8 mouse cellular contexts compared by ENCODE assay signal in the genomic region with DNA sequence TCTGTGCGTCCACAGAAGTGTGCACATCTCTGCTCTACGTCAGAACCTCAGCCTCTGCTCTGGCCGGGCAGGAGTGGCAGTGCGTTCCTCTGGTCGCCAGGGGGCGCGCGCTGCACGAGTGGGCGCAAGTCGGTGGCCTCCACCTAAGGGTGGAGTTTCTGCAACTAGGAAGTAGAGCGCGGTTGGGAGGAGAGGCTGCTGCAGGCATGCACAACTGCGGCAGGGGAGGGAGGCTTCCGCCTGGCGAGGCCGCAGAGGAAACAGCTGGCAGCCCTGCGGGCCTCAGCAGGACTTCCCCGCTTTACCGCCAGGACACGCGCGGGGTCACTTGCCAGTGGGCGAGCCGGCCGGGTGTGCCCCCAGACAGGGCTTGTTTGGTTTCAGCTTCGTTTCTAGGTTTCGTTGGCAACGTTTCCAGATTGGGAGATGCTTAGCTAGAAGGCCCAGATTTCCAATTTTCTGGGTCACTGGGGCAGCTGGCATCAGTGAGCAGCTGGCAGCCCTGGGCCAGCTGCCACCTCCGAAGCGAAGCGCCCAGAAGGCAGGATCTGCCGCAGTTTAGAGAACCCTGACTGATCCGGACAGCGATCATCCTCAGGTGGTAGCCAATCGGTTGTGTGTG. TPM values are rescaled to one million over a fixed set of nuclear protein-coding genes. Genes with fewer than 3 reads are reported as not detected.
DNase-seq lines count a peak whose midpoint lies in the region; ATAC-seq and TF ChIP-seq lines count a peak whose summit lies in the region.

No protein-coding gene starts in this region.

- H3K4me3 ChIP-seq in ES-Bruce4 (ENCODE audit: low read depth, low read length): peak overlapping the region; percentile 54
- H3K4me3 ChIP-seq in forebrain, embryonic 12.5 days (replicated peaks): peak overlapping the region; percentile 50
- H3K4me3 ChIP-seq in heart, postnatal 0 days (ENCODE audit: low read depth, low read length): peak overlapping the region; percentile 60
- peak overlapping the region; percentile 66 for H3K4me3 ChIP-seq in liver, embryonic 15.5 days (replicated peaks)
- peak overlapping the region; percentile 35 for H3K4me3 ChIP-seq in neural tube, embryonic 11.5 days (ENCODE audit: low read depth, low read length)
- H3K4me3 ChIP-seq in stomach, embryonic 16.5 days (replicated peaks; ENCODE audit: low read length): peak overlapping the region; percentile 59

- peak overlapping the region; percentile 35 for H3K9ac ChIP-seq in ES-Bruce4 (ENCODE audit: low read depth, poor library complexity, severe bottlenecking)
- peak overlapping the region; percentile 59 for H3K9ac ChIP-seq in forebrain, embryonic 12.5 days
- H3K9ac ChIP-seq in heart, postnatal 0 days (replicated peaks; ENCODE audit: low read depth, low read length): peak overlapping the region; percentile 55
- peak overlapping the region; percentile 63 for H3K9ac ChIP-seq in liver, embryonic 15.5 days
- peak overlapping the region; percentile 55 for H3K9ac ChIP-seq in neural tube, embryonic 11.5 days (ENCODE audit: low read length)
- H3K9ac ChIP-seq in stomach, embryonic 16.5 days (ENCODE audit: low read length): peak overlapping the region; percentile 80

- TF ChIP-seq EP300 in ES-Bruce4 (IDR thresholded peaks at IDR 0.05; ENCODE audit: insufficient read depth, low read depth, low read length): peak; percentile 59; the same call in 1 of the 2 replicates
- no peak for TF ChIP-seq EP300 in heart, postnatal 0 days (IDR thresholded peaks at IDR 0.05; ENCODE audit: low read depth)

- peak; percentile 98 for TF ChIP-seq CTCF in ES-Bruce4 (IDR thresholded peaks at IDR 0.05; ENCODE audit: low read depth, low read length)
- peak; percentile 99 for TF ChIP-seq CTCF in heart, postnatal 0 days (IDR thresholded peaks at IDR 0.05; ENCODE audit: low read depth)

- H3K36me3 ChIP-seq in ES-Bruce4 (ENCODE audit: control insufficient read depth, insufficient read depth, low read length, poor library complexity, severe bottlenecking): no peaks in the 10 kb centered on the region; the same call in 1 of the 2 replicates
- peaks cover 9% of the 10 kb centered on the region for H3K36me3 ChIP-seq in forebrain, embryonic 12.5 days (replicated peaks)
- H3K36me3 ChIP-seq in heart, postnatal 0 days (replicated peaks; ENCODE audit: control insufficient read depth, insufficient read depth, low read length): peaks cover 45% of the 10 kb centered on the region
- H3K36me3 ChIP-seq in liver, embryonic 15.5 days (replicated peaks): peaks cover 10% of the 10 kb centered on the region
- no peaks in the 10 kb centered on the region; the same call in none of the 2 replicates for H3K36me3 ChIP-seq in neural tube, embryonic 11.5 days (ENCODE audit: control insufficient read depth, insufficient read depth, low read length)
- peaks cover 1% of the 10 kb centered on the region; the same call in 1 of the 2 replicates for H3K36me3 ChIP-seq in stomach, embryonic 16.5 days (ENCODE audit: control insufficient read depth, insufficient read depth, low read length)

- TF ChIP-seq POLR2A in ES-Bruce4 (IDR thresholded peaks at IDR 0.05; ENCODE audit: insufficient read depth, low read length): no peak

- no peaks in the 10 kb centered on the region for H3K4me1 ChIP-seq in ES-Bruce4 (ENCODE audit: control insufficient read depth, insufficient read depth, low read length)
- peaks cover 11% of the 10 kb centered on the region for H3K4me1 ChIP-seq in forebrain, embryonic 12.5 days
- H3K4me1 ChIP-seq in heart, postnatal 0 days (ENCODE audit: control insufficient read depth, insufficient read depth): no peaks in the 10 kb centered on the region
- peaks cover 10% of the 10 kb centered on the region for H3K4me1 ChIP-seq in liver, embryonic 15.5 days (replicated peaks)
- H3K4me1 ChIP-seq in neural tube, embryonic 11.5 days (ENCODE audit: control insufficient read depth, insufficient read depth, low read length): peaks cover 5% of the 10 kb centered on the region; the same call in 1 of the 2 replicates
- peaks cover 5% of the 10 kb centered on the region for H3K4me1 ChIP-seq in stomach, embryonic 16.5 days (ENCODE audit: control insufficient read depth, insufficient read depth, low read length)

- no peaks in the 10 kb centered on the region for H3K9me3 ChIP-seq in ES-Bruce4 (replicated peaks; ENCODE audit: control insufficient read depth, insufficient read depth, low read length, poor library complexity, severe bottlenecking)
- no peaks in the 10 kb centered on the region for H3K9me3 ChIP-seq in forebrain, embryonic 12.5 days
- no peaks in the 10 kb centered on the region for H3K9me3 ChIP-seq in heart, postnatal 0 days (replicated peaks; ENCODE audit: control insufficient read depth, low read length)
- H3K9me3 ChIP-seq in liver, embryonic 15.5 days (replicated peaks): no peaks in the 10 kb centered on the region
- no peaks in the 10 kb centered on the region for H3K9me3 ChIP-seq in neural tube, embryonic 11.5 days (ENCODE audit: control insufficient read depth, low read length)
- no peaks in the 10 kb centered on the region for H3K9me3 ChIP-seq in stomach, embryonic 16.5 days (replicated peaks; ENCODE audit: control insufficient read depth, low read length)

- no peak overlapping the region for H3K27ac ChIP-seq in ES-Bruce4 (ENCODE audit: insufficient read depth, low read length)
- peak overlapping the region; percentile 73 for H3K27ac ChIP-seq in forebrain, embryonic 12.5 days
- H3K27ac ChIP-seq in heart, postnatal 0 days (ENCODE audit: low read depth): peak overlapping the region; percentile 54
- peak overlapping the region; percentile 31; the same call in 1 of the 2 replicates for H3K27ac ChIP-seq in liver, embryonic 15.5 days (replicated peaks)
- H3K27ac ChIP-seq in neural tube, embryonic 11.5 days (ENCODE audit: low read depth, low read length): 0 out of 2 replicates have a peak overlapping the region, but pooled peaks have one; percentile 44
- peak overlapping the region; percentile 59 for H3K27ac ChIP-seq in stomach, embryonic 16.5 days (ENCODE audit: low read length)

- ATAC-seq in forebrain, embryonic 12.5 days (ENCODE audit: low FRiP score): peak; percentile 91
- peak; percentile 92 for ATAC-seq in heart, postnatal 0 days (ENCODE audit: insufficient read depth, low read depth)
- peak; percentile 89 for ATAC-seq in liver, embryonic 15.5 days (ENCODE audit: insufficient read depth)
- peak; percentile 85 for ATAC-seq in neural tube, embryonic 11.5 days (ENCODE audit: insufficient read depth, low FRiP score, low TSS enrichment)
- ATAC-seq in stomach, embryonic 16.5 days (ENCODE audit: insufficient read depth, low FRiP score): peak; percentile 96

- WGBS in forebrain, embryonic 12.5 days: 8% methylated on average over 36 of the region's 36 CpGs
- 6% methylated on average over 36 of the region's 36 CpGs for WGBS in heart, postnatal 0 days
- 5% methylated on average over 36 of the region's 36 CpGs for WGBS in liver, embryonic 15.5 days (ENCODE audit: insufficient replicate concordance)
- 5% methylated on average over 36 of the region's 36 CpGs for WGBS in neural tube, embryonic 11.5 days
- WGBS in stomach, embryonic 16.5 days: 6% methylated on average over 36 of the region's 36 CpGs

- DNase-seq in c-Kit-positive CD71-positive TER-119-positive erythroid progenitor cells, embryonic 14.5 days (ENCODE audit: low spot score): peak; percentile 79
- DNase-seq in heart, postnatal 0 days (ENCODE audit: low spot score): peak; percentile 93
- peak; percentile 96 for DNase-seq in kidney, postnatal 4 days
- peak; percentile 87 for DNase-seq in neural tube, embryonic 11.5 days (ENCODE audit: low spot score)

- peak overlapping the region; percentile 78 for H3K4me2 ChIP-seq in forebrain, embryonic 12.5 days
- peak overlapping the region; percentile 78 for H3K4me2 ChIP-seq in heart, postnatal 0 days (ENCODE audit: low read depth, low read length)
- H3K4me2 ChIP-seq in liver, embryonic 15.5 days: peak overlapping the region; percentile 94
- H3K4me2 ChIP-seq in neural tube, embryonic 11.5 days (ENCODE audit: low read depth): peak overlapping the region; percentile 81
- peak overlapping the region; percentile 84 for H3K4me2 ChIP-seq in stomach, embryonic 16.5 days (ENCODE audit: low read depth, low read length)

- H3K27me3 ChIP-seq in ES-Bruce4 (ENCODE audit: control insufficient read depth, insufficient read depth, low read length, poor library complexity, severe bottlenecking): no peaks in the 10 kb centered on the region
- no peaks in the 10 kb centered on the region for H3K27me3 ChIP-seq in forebrain, embryonic 12.5 days
- H3K27me3 ChIP-seq in heart, postnatal 0 days (ENCODE audit: control insufficient read depth, insufficient read depth, low read length): no peaks in the 10 kb centered on the region
- H3K27me3 ChIP-seq in liver, embryonic 15.5 days: no peaks in the 10 kb centered on the region
- H3K27me3 ChIP-seq in neural tube, embryonic 11.5 days (ENCODE audit: control insufficient read depth, insufficient read depth, low read length): no peaks in the 10 kb centered on the region
- no peaks in the 10 kb centered on the region for H3K27me3 ChIP-seq in stomach, embryonic 16.5 days (ENCODE audit: control insufficient read depth, insufficient read depth, low read length)

RNA-seq across cellular contexts. Expression of gene Cmtm6, which starts 22.1 kb away (rescaled TPM):
- 47.4 and 49.3 TPM in 2 replicates for polyA plus RNA-seq in ES-Bruce4 (2011; ENCODE audit: insufficient read depth, insufficient read length, low read depth, missing spikeins)
- polyA plus RNA-seq in forebrain, embryonic 12.5 days (2016; fragmentation: Nextera tagmentation; extraction: Ambion mirVana): 25.4 and 25.6 TPM in 2 replicates
- 22.8 and 30.1 TPM in 2 replicates for total RNA-seq in heart, postnatal 0 days (2014; rRNA removed; ENCODE audit: low replicate concordance)
- 29.9 and 33.8 TPM in 2 replicates for polyA plus RNA-seq in heart, postnatal 0 days (2015; fragmentation: Nextera tagmentation; extraction: Ambion mirVana)
- polyA plus RNA-seq in liver, embryonic 15.5 days (2015; fragmentation: Nextera tagmentation; extraction: Ambion mirVana): 26.3 and 28.5 TPM in 2 replicates
- 24.1 and 25.7 TPM in 2 replicates for polyA plus RNA-seq in neural tube, embryonic 11.5 days (2014; fragmentation: Nextera tagmentation; extraction: Ambion mirVana)
- 71.8 and 81.0 TPM in 2 replicates for polyA plus RNA-seq in stomach, embryonic 16.5 days (2015; fragmentation: Nextera tagmentation; extraction: Ambion mirVana)

RNA-seq across cellular contexts. Expression of gene Cmtm7, which starts 28.7 kb away (rescaled TPM):
- 60.6 and 63.7 TPM in 2 replicates for polyA plus RNA-seq in ES-Bruce4 (2011; ENCODE audit: insufficient read depth, insufficient read length, low read depth, missing spikeins)
- 32.3 and 41.2 TPM in 2 replicates for polyA plus RNA-seq in forebrain, embryonic 12.5 days (2016; fragmentation: Nextera tagmentation; extraction: Ambion mirVana)
- 145 and 181 TPM in 2 replicates for total RNA-seq in heart, postnatal 0 days (2014; rRNA removed; ENCODE audit: low replicate concordance)
- polyA plus RNA-seq in heart, postnatal 0 days (2015; fragmentation: Nextera tagmentation; extraction: Ambion mirVana): 85.7 and 89.6 TPM in 2 replicates
- polyA plus RNA-seq in liver, embryonic 15.5 days (2015; fragmentation: Nextera tagmentation; extraction: Ambion mirVana): 56.5 and 59.9 TPM in 2 replicates
- 57.0 and 57.2 TPM in 2 replicates for polyA plus RNA-seq in neural tube, embryonic 11.5 days (2014; fragmentation: Nextera tagmentation; extraction: Ambion mirVana)
- polyA plus RNA-seq in stomach, embryonic 16.5 days (2015; fragmentation: Nextera tagmentation; extraction: Ambion mirVana): 87.2 and 95.6 TPM in 2 replicates
